Mouse (Mus musculus): ENCODE results near the gene Igf2bp2. TPM values are rescaled to one million over a fixed set of nuclear protein-coding genes. Genes with fewer than 3 reads are reported as not detected.

The Igf2bp2 gene
- polyA plus RNA-seq, 1 experiment, result 12.2 TPM

DNA sequence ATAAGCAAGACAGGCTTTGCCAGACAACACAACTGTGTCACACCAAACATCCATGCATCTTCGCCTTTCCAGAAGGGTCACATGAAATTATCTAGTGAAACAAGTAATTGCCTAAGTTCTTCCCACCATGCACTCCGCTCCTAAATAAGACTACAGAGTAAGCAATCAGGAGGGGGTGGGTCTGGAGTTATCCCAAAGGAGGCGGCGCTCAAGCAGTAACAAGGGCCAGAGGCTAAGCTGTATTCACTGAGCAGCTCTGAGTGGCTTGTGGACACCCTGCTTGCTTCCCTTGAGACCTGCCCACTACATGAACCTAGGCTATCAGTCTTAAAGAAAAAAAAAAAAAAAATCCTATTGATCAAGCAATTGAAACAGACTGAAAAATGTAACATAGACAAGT is 44.9 kb downstream of the Igf2bp2 start:
- TF ChIP-seq E2F4 (IDR thresholded peaks at IDR 0.05; ENCODE audit: insufficient read depth) (no peak), MYOG (IDR thresholded peaks at IDR 0.05; ENCODE audit: control insufficient read depth in 1 of 3, insufficient read depth in 1 of 3, insufficient read length in 2 of 3, low read depth in 2 of 3) (no peak), TCF12 (IDR thresholded peaks at IDR 0.05; ENCODE audit: insufficient read depth, poor library complexity, severe bottlenecking) (no peak)
- H3K79me2 ChIP-seq (ENCODE audit: control insufficient read depth, insufficient read depth), result peaks cover 62% of the 10 kb centered on the region
- no peak overlapping the region for H3ac ChIP-seq (ENCODE audit: control insufficient read depth, insufficient read length)
- peak overlapping the region; percentile 75 for H3K4me2 ChIP-seq (ENCODE audit: low read depth)
- no peak overlapping the region for H3K4me3 ChIP-seq
- no peaks in the 10 kb centered on the region for H3K36me3 ChIP-seq (ENCODE audit: control insufficient read depth, insufficient read depth)
- no peaks in the 10 kb centered on the region for H3K27me3 ChIP-seq (ENCODE audit: control insufficient read depth, insufficient read depth, insufficient read length)

DNA sequence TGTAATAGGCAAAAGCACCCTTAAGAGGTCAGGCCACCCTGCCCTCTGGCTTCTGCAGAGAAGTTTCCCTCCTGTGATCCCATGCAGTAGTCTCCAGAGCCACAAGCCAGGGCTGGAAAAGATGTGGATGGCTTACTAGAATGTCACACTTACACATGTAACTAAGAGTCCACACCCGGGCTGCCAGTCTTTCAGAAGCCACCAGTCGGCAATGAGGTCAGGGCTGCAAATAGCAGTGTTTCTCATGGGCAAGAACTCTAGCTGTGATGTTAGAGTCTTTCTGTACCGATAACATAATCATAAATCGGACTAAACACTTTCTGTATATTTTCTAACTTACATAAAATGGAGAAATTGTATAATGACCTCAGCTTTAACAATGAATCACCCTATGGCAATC is 46.4 kb downstream of the Igf2bp2 start:
- Histone ChIP-seq H3K4me2 (ENCODE audit: low read depth) (no peak overlapping the region), H3K79me2 (ENCODE audit: control insufficient read depth, insufficient read depth) (peaks cover 61% of the 10 kb centered on the region), H3K36me3 (ENCODE audit: control insufficient read depth, insufficient read depth) (no peaks in the 10 kb centered on the region), H3K27me3 (ENCODE audit: control insufficient read depth, insufficient read depth, insufficient read length) (no peaks in the 10 kb centered on the region), H3ac (ENCODE audit: control insufficient read depth, insufficient read length) (no peak overlapping the region), H3K4me3 (no peak overlapping the region)
- no peak for TF ChIP-seq CEBPB (IDR thresholded peaks at IDR 0.05; ENCODE audit: insufficient read depth, poor library complexity, severe bottlenecking)
- no peak for TF ChIP-seq MAX (IDR thresholded peaks at IDR 0.05; ENCODE audit: low read depth)

DNA sequence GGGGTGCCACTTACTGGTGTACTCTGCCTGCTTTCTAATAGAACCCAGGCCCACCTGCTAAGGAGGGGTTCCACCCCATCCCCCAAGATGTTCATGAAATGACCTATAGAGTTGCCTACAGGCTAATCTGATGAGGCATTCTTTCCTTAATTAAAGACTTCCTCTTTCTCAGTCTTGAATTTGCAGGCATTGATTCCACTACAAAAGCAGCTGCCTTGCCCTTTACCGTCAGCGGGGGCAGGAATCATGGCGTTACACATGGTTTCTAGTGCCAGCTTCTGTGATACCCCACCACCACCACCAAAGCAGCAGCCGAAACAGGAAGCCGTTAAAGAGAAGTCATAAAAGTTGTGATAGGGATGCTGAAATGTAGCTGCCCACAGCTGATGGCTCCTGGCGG is 47.0 kb downstream of the Igf2bp2 start:
- Histone ChIP-seq H3K79me2 (ENCODE audit: control insufficient read depth, insufficient read depth) (peaks cover 62% of the 10 kb centered on the region), H3ac (ENCODE audit: control insufficient read depth, insufficient read length) (no peak overlapping the region), H3K4me2 (ENCODE audit: low read depth) (no peak overlapping the region), H3K36me3 (ENCODE audit: control insufficient read depth, insufficient read depth) (no peaks in the 10 kb centered on the region), H3K27me3 (ENCODE audit: control insufficient read depth, insufficient read depth, insufficient read length) (no peaks in the 10 kb centered on the region), H3K4me3 (no peak overlapping the region)
- TF ChIP-seq MYOG (IDR thresholded peaks at IDR 0.05; ENCODE audit: control insufficient read depth in 1 of 3, insufficient read depth in 1 of 3, insufficient read length in 2 of 3, low read depth in 2 of 3), result no peak
- no peak for TF ChIP-seq SRF (IDR thresholded peaks at IDR 0.05; ENCODE audit: control insufficient read depth, insufficient read length, low read depth)
- no peak for TF ChIP-seq TCF12 (IDR thresholded peaks at IDR 0.05; ENCODE audit: insufficient read depth, poor library complexity, severe bottlenecking)
- TF ChIP-seq MYOD1 (IDR thresholded peaks at IDR 0.05; ENCODE audit: control insufficient read depth in 1 of 3, insufficient read length in 2 of 3, low read depth in 2 of 3), result no peak
- no peak for TF ChIP-seq POLR2AphosphoS2 (IDR thresholded peaks at IDR 0.05; ENCODE audit: insufficient read length, low read depth)
- TF ChIP-seq POLR2A (IDR thresholded peaks at IDR 0.05; ENCODE audit: insufficient read length, low read depth), result no peak

DNA sequence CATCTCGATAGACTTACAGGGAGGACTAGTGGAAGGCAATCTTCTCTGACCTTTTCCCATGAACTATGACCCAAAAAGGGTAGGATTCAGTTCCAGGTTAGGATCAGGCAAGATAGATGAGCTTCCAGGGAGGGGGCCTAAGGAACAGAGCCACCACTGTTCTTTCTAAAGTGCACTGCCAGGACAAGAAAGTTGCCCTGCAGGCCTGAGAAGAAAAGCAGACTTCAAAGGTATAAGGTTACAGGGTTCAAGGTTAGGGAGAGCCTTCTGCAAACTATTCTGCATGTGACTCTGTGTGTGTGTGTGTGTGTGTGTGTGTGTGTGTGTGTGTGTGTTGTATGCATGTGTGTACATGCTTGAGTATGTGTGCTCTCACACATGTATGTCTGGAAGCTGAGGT is 53.1 kb downstream of the Igf2bp2 start:
- Histone ChIP-seq H3K4me3 (no peak overlapping the region), H3K36me3 (ENCODE audit: control insufficient read depth, insufficient read depth) (no peaks in the 10 kb centered on the region), H3K4me2 (ENCODE audit: low read depth) (no peak overlapping the region), H3ac (ENCODE audit: control insufficient read depth, insufficient read length) (no peak overlapping the region), H3K27me3 (ENCODE audit: control insufficient read depth, insufficient read depth, insufficient read length) (no peaks in the 10 kb centered on the region), H3K79me2 (ENCODE audit: control insufficient read depth, insufficient read depth) (peaks cover 53% of the 10 kb centered on the region)
- TF ChIP-seq REST (IDR thresholded peaks at IDR 0.05; ENCODE audit: insufficient read depth, insufficient read length) (no peak), MAX (IDR thresholded peaks at IDR 0.05; ENCODE audit: low read depth) (no peak), SRF (IDR thresholded peaks at IDR 0.05; ENCODE audit: control insufficient read depth, insufficient read length, low read depth) (no peak), MYOG (IDR thresholded peaks at IDR 0.05; ENCODE audit: control insufficient read depth in 1 of 3, insufficient read depth in 1 of 3, insufficient read length in 2 of 3, low read depth in 2 of 3) (no peak), MYOD1 (IDR thresholded peaks at IDR 0.05; ENCODE audit: control insufficient read depth in 1 of 3, insufficient read length in 2 of 3, low read depth in 2 of 3) (no peak), TCF12 (IDR thresholded peaks at IDR 0.05; ENCODE audit: insufficient read depth, poor library complexity, severe bottlenecking) (no peak), POLR2A (IDR thresholded peaks at IDR 0.05; ENCODE audit: insufficient read length, low read depth) (no peak), POLR2AphosphoS2 (IDR thresholded peaks at IDR 0.05; ENCODE audit: insufficient read length, low read depth) (no peak), E2F4 (IDR thresholded peaks at IDR 0.05; ENCODE audit: insufficient read depth) (no peak), USF1 (IDR thresholded peaks at IDR 0.05; ENCODE audit: low read depth) (no peak), CEBPB (IDR thresholded peaks at IDR 0.05; ENCODE audit: insufficient read depth, poor library complexity, severe bottlenecking) (no peak), TCF3 (IDR thresholded peaks at IDR 0.05; ENCODE audit: insufficient read length, low read depth) (no peak)

DNA sequence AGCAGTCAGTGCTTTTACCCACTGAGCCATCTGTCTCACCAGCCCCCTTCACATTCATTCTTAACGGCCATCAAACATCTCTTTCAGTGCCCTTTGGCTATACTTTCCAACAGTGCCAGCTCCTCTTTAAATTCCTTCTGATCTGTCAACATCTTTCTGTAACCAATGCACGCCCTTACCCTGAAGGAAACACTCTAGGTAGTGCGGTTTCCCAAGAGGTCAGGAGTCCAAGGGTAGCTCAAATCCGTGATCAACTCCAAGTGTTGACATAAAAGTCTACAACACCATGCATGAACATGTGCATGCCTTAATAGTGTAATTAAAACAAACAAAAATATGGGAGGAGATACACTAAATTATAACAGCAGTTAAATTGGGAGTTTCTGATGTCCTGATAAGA is 53.9 kb downstream of the Igf2bp2 start:
- TF ChIP-seq CEBPB (IDR thresholded peaks at IDR 0.05; ENCODE audit: insufficient read depth, poor library complexity, severe bottlenecking), result no peak
- TF ChIP-seq REST (IDR thresholded peaks at IDR 0.05; ENCODE audit: insufficient read depth, insufficient read length), result no peak
- no peak for TF ChIP-seq USF1 (IDR thresholded peaks at IDR 0.05; ENCODE audit: low read depth)
- TF ChIP-seq SRF (IDR thresholded peaks at IDR 0.05; ENCODE audit: control insufficient read depth, insufficient read length, low read depth), result no peak
- TF ChIP-seq MYOG (IDR thresholded peaks at IDR 0.05; ENCODE audit: control insufficient read depth in 1 of 3, insufficient read depth in 1 of 3, insufficient read length in 2 of 3, low read depth in 2 of 3), result no peak
- TF ChIP-seq E2F4 (IDR thresholded peaks at IDR 0.05; ENCODE audit: insufficient read depth), result no peak
- TF ChIP-seq TCF12 (IDR thresholded peaks at IDR 0.05; ENCODE audit: insufficient read depth, poor library complexity, severe bottlenecking), result no peak
- TF ChIP-seq MYOD1 (IDR thresholded peaks at IDR 0.05; ENCODE audit: control insufficient read depth in 1 of 3, insufficient read length in 2 of 3, low read depth in 2 of 3), result no peak
- no peak for TF ChIP-seq TCF3 (IDR thresholded peaks at IDR 0.05; ENCODE audit: insufficient read length, low read depth)
- no peak for TF ChIP-seq MAX (IDR thresholded peaks at IDR 0.05; ENCODE audit: low read depth)
- TF ChIP-seq POLR2AphosphoS2 (IDR thresholded peaks at IDR 0.05; ENCODE audit: insufficient read length, low read depth), result no peak
- TF ChIP-seq POLR2A (IDR thresholded peaks at IDR 0.05; ENCODE audit: insufficient read length, low read depth), result no peak
- H3K27me3 ChIP-seq (ENCODE audit: control insufficient read depth, insufficient read depth, insufficient read length), result no peaks in the 10 kb centered on the region

More for the DNA sequence above, 53.9 kb downstream of the Igf2bp2 start:
- H3K79me2 ChIP-seq (ENCODE audit: control insufficient read depth, insufficient read depth), result peaks cover 61% of the 10 kb centered on the region
- no peak overlapping the region for H3K4me2 ChIP-seq (ENCODE audit: low read depth)
- H3K36me3 ChIP-seq (ENCODE audit: control insufficient read depth, insufficient read depth), result no peaks in the 10 kb centered on the region
- no peak overlapping the region for H3ac ChIP-seq (ENCODE audit: control insufficient read depth, insufficient read length)
- H3K4me3 ChIP-seq, result no peak overlapping the region
